Mouse (Mus musculus) megakaryocyte, embryonic 14.5 days (primary cell): ENCODE measurements around the gene Zfp292. TPM values are rescaled to one million over a fixed set of nuclear protein-coding genes. Genes with fewer than 3 reads are reported as not detected.
A peak's percentile ranks its signal among the peaks of the same experiment; 100 is the strongest.

Experiments
- H3K27me3 ChIP-seq: replicated peaks from 2 replicates; pipeline ENCODE3; 2012; ENCODE audit warnings: inconsistent platforms
- H3K36me3 ChIP-seq: replicated peaks from 2 replicates; pipeline ENCODE3; 2012; ENCODE audit warnings: low read length, inconsistent platforms, mixed read lengths
- H3K4me1 ChIP-seq: 2 replicates; pipeline ENCODE4 v1.6.1; 2012; ENCODE audit warnings: inconsistent platforms
- H3K4me3 ChIP-seq: replicated peaks from 2 replicates; pipeline ENCODE3; 2012; ENCODE audit warnings: moderate library complexity, mild to moderate bottlenecking, inconsistent platforms
- H3K9me3 ChIP-seq: 2 replicates; pipeline ENCODE4 v1.6.1; 2012; ENCODE audit warnings: inconsistent platforms
- FLI1 ChIP-seq: IDR thresholded peaks from 2 replicates; pipeline ENCODE4 v1.6.1; 2012; ENCODE audit warnings: low read length, inconsistent platforms, mixed read lengths
- GATA1 ChIP-seq: IDR thresholded peaks from 3 replicates; pipeline ENCODE4 v1.6.1; 2012; ENCODE audit warnings: mixed read lengths, low read length, inconsistent platforms, borderline replicate concordance
- polyA plus RNA-seq: library from polyadenylated mRNA; stranded (reverse); fragments of >175 nt; gene quantifications from 2 replicates; pipeline ENCODE4 v1.2.3, GENCODE M21; 2012; ENCODE audit warnings: low replicate concordance; ENCODE audit not compliant: insufficient read depth

Zfp292 gene
- polyA plus RNA-seq, 1 experiment, result 0.18 TPM

DNA sequence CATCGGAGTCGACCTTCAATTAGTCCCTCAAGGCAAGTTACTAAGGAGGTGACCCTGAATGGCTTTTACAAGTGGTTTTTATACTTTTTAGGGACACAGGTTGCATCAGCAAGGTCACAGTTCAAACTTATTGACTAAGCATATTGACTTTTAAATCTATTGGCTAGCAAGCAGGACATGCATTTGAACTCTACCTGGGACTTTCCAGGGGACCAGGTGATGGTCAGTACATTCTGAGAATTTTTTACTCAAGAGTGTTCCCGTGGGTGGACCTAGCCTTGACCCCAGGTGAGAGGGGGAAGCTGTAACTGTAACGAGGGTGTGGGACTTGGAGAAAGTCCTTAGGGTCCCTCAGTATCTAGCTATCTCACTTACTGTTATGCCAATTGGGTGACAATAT, 18.4 kb upstream of the Zfp292 start:
- peaks cover 3% of the 10 kb centered on the region for H3K4me1 ChIP-seq
- TF ChIP-seq FLI1 (no peak), GATA1 (no peak)

GRCm38 (mm10) chr4:34900155-34900554, 17.4 kb upstream of the Zfp292 start:
- H3K27me3 ChIP-seq, result no peaks in the 10 kb centered on the region
- TF ChIP-seq GATA1 (no peak), FLI1 (no peak)
- H3K9me3 ChIP-seq, result peaks cover 2% of the 10 kb centered on the region; the same call in 1 of the 2 replicates

More for the DNA sequence above, 18.4 kb upstream of the Zfp292 start:
- Histone ChIP-seq H3K4me3 (no peak overlapping the region), H3K36me3 (no peaks in the 10 kb centered on the region), H3K27me3 (no peaks in the 10 kb centered on the region), H3K9me3 (peaks cover 6% of the 10 kb centered on the region; the same call in 1 of the 2 replicates)

DNA sequence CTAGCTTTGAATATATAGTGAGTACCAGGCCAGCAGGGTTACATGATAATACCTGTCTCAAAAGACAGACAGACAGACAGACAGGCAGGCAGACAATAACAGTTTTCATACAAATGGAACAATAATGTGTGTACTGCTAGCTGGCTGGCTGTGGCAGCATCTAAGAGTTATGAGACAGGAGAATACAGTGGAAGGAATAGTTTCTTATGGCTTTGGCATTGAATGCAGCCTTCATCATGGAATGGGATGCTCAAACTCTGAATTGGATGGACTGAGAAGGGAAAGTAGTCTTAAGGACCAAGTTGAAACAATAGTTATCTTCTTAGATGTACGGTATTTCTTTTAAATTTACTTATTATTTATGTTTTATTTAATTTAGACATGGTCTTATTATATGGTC, 16.6 kb upstream of the Zfp292 start:
- Histone ChIP-seq H3K36me3 (no peaks in the 10 kb centered on the region), H3K27me3 (no peaks in the 10 kb centered on the region), H3K4me1 (peaks cover 3% of the 10 kb centered on the region), H3K4me3 (no peak overlapping the region), H3K9me3 (no peaks in the 10 kb centered on the region)
- no peak for TF ChIP-seq FLI1
- TF ChIP-seq GATA1, result no peak

More at GRCm38 (mm10) chr4:34900155-34900554, 17.4 kb upstream of the Zfp292 start:
- Histone ChIP-seq H3K4me3 (no peak overlapping the region), H3K36me3 (no peaks in the 10 kb centered on the region), H3K4me1 (peaks cover 3% of the 10 kb centered on the region)

GRCm38 (mm10) chr4:34898497-34898896, 15.7 kb upstream of the Zfp292 start:
- TF ChIP-seq FLI1, result no peak
- no peak for TF ChIP-seq GATA1
- no peaks in the 10 kb centered on the region for H3K9me3 ChIP-seq
- H3K4me3 ChIP-seq, result no peak overlapping the region
- peaks cover 1% of the 10 kb centered on the region for H3K27me3 ChIP-seq
- no peaks in the 10 kb centered on the region for H3K36me3 ChIP-seq
- H3K4me1 ChIP-seq, result peaks cover 3% of the 10 kb centered on the region

- Histone ChIP-seq H3K27me3 (peaks cover 13% of the 10 kb centered on the region), H3K4me3 (no peak within 1 kb of the TSS), H3K9me3 (no peaks in the 10 kb centered on the region), H3K4me1 (peaks cover 8% of the 10 kb centered on the region; the same call in 1 of the 2 replicates), H3K36me3 (no peaks in the 10 kb centered on the region)
- no peak for TF ChIP-seq FLI1
- no peak for TF ChIP-seq GATA1
These were observed 10.7 kb upstream of the Zfp292 start, which contains the start of gene Cga for GRCm38 (mm10) chr4:34893479-34893878. Cga (plus strand) TSS chr4:34893779.

DNA sequence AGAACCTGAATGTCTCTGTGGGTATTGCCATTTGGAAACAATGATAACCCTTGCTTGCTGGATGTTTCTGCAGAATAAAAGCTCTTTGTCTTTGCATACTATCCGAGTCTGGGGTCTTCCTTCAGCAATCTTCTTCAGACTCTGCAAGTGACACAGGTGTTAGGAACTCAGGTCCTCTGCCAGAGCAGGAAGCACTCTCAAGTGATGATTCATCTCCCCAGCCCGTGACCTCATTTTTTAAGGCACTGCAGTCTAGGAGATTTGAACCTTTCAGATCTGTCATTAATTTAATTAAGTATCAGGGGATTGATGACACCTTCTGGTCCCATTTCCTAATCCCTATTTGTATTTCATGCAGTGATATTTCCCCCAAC, 7.0 kb upstream of the Zfp292 start:
- Histone ChIP-seq H3K4me1 (peaks cover 28% of the 10 kb centered on the region), H3K4me3 (no peak overlapping the region), H3K27me3 (peaks cover 13% of the 10 kb centered on the region), H3K36me3 (no peaks in the 10 kb centered on the region), H3K9me3 (no peaks in the 10 kb centered on the region)
- no peak for TF ChIP-seq GATA1
- TF ChIP-seq FLI1, result no peak

- H3K4me3 ChIP-seq, result no peak overlapping the region
- no peaks in the 10 kb centered on the region for H3K36me3 ChIP-seq
- TF ChIP-seq FLI1 (no peak), GATA1 (no peak)
- no peaks in the 10 kb centered on the region for H3K9me3 ChIP-seq
- H3K27me3 ChIP-seq, result peaks cover 13% of the 10 kb centered on the region
- H3K4me1 ChIP-seq, result peaks cover 29% of the 10 kb centered on the region
These were observed 6.5 kb upstream of the Zfp292 start for GRCm38 (mm10) chr4:34889101-34889811.

- peaks cover 11% of the 10 kb centered on the region for H3K27me3 ChIP-seq
- no peaks in the 10 kb centered on the region for H3K9me3 ChIP-seq
- no peaks in the 10 kb centered on the region for H3K36me3 ChIP-seq
- H3K4me3 ChIP-seq, result peak overlapping the region; percentile 95
- peaks cover 38% of the 10 kb centered on the region for H3K4me1 ChIP-seq
- no peak for TF ChIP-seq FLI1
- TF ChIP-seq GATA1, result no peak
These were observed 4.5 kb upstream of the Zfp292 start for GRCm38 (mm10) chr4:34887295-34887694.

DNA sequence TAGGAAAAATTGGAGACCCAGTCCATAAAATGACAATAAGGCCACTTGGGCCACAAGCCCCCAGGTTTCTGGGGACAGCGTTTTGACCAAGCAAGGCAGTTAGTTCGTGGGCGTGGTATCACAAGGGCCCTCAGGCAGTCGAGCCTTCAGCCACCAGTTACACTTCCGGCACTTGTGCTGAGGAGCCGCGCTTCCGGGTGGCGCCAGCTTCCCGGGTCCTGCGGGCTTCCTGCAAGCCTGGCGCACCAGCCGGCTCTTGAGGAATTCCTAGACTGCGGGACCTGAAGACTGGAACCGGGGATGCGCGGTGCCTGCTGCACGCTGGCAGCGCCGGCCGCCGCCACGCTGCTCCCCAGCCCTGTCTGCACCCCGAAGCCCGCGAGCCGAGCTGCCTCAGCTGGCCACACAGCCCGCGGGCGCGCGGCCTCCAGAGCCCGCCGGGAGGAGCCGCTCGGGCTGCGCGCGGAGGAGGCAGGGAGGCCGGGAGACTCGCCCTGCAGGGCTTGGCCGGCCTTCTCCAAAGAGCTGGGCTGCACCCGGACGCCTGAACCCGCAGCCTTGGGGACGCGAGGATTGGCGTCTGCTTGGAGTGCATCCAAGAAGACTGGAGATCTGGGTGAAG, 3.8 kb upstream of the Zfp292 start:
- H3K4me3 ChIP-seq, result peak overlapping the region; percentile 95
- no peaks in the 10 kb centered on the region for H3K36me3 ChIP-seq
- H3K27me3 ChIP-seq, result peaks cover 8% of the 10 kb centered on the region
- H3K4me1 ChIP-seq, result peaks cover 41% of the 10 kb centered on the region
- TF ChIP-seq FLI1, result no peak; the same call in 1 of the 2 replicates
- no peak for TF ChIP-seq GATA1
- H3K9me3 ChIP-seq, result no peaks in the 10 kb centered on the region
